Mouse (Mus musculus) testis, adult 2 months (tissue): ENCODE results near the gene Vwa3b.

ENCODE experiments used
- CTCF ChIP-seq: fragments of 200-500 bp; IDR thresholded peaks from 2 replicates; pipeline ENCODE4 v1.5.1; 2012; ENCODE audit warnings: low read depth, mild to moderate bottlenecking, inconsistent platforms, low read length, moderate library complexity; ENCODE audit not compliant: control insufficient read depth, insufficient read depth, insufficient replicate concordance
- POLR2A ChIP-seq: fragments of 200-500 bp; IDR thresholded peaks from 2 replicates; pipeline ENCODE4 v1.6.1; 2012; ENCODE audit warnings: low read depth, mild to moderate bottlenecking, inconsistent platforms, low read length, moderate library complexity; ENCODE audit not compliant: control insufficient read depth

GRCm38 (mm10) chr1:37084075-37084474 is 57.7 kb downstream of the Vwa3b start:
- TF ChIP-seq CTCF (no peak), POLR2A (no peak)
